Mouse (Mus musculus) testis, adult 2 months (tissue): Measurements from ENCODE around the gene Bhlhe41.

Experiments used
- CTCF ChIP-seq: fragments of 200-500 bp; IDR thresholded peaks from 2 replicates; pipeline ENCODE4 v1.5.1; 2012; ENCODE audit warnings: low read depth, mild to moderate bottlenecking, inconsistent platforms, low read length, moderate library complexity; ENCODE audit not compliant: control insufficient read depth, insufficient read depth, insufficient replicate concordance
- POLR2A ChIP-seq: fragments of 200-500 bp; IDR thresholded peaks from 2 replicates; pipeline ENCODE4 v1.6.1; 2012; ENCODE audit warnings: low read depth, mild to moderate bottlenecking, inconsistent platforms, low read length, moderate library complexity; ENCODE audit not compliant: control insufficient read depth

GRCm38 (mm10) chr6:145847661-145848060, 17.7 kb downstream of the Bhlhe41 start:
- no peak for TF ChIP-seq CTCF
- TF ChIP-seq POLR2A, result no peak
